14 mouse cellular contexts compared by ENCODE assay signal in the genomic region with DNA sequence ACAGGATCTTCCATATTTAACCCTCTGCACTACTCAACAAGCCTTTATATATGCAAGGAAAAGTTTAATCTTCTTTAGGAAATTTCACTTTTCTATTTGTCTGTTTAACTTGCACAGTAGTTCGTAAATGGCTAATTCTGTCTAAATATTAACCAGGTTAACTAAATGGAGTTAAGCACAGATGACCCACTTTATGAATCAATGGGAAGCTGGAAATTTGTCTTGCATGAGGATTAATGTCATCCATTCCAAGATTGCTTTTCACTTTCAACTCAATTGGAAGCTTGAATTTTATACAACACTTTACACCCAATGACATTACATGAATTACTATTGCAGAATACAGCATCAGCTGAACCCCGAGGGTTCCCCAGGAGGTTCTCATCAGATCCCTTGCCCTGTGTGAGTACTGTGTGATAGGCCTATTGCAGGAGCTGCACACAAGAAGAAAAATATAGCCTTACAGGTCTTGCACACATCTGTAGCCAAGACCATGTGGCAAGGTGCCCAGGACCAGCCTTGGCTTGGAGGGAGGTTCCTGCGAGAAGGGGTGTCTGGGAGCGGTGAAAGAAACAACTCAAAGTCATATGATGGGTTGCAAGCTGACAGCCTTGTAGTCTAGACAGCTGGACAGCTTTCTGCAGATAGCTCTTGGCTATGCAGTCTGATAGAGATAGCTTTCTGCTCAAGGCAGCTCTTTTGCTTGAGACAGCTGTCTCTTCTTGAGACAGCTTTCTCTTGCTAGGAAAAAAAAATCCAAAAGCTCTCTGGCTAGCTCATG. TPM values are rescaled to one million over a fixed set of nuclear protein-coding genes. Genes with fewer than 3 reads are reported as not detected.
DNase-seq lines count a peak whose midpoint lies in the region; ATAC-seq and TF ChIP-seq lines count a peak whose summit lies in the region.
"Had no signal": no experiment of that assay in that cellular context is flagged by ENCODE, and none has a peak within 500 bp of the region (broad histone marks: within the 10 kb centered on the region; RNA-seq: fewer than 3 reads in every experiment).

No protein-coding gene starts in this region.

- peak overlapping the region; percentile 43 for H3K27ac ChIP-seq in liver, adult 2 months (replicated peaks; ENCODE audit: insufficient read depth, low read depth, low read length)
- no peak overlapping the region for H3K27ac ChIP-seq in liver, embryonic 12.5 days
- H3K27ac ChIP-seq in forebrain, embryonic 15.5 days (replicated peaks), result no peak overlapping the region
- H3K27ac ChIP-seq: hindbrain, embryonic 10.5 days; kidney, postnatal 0 days had no signal

- intact Hi-C loops in heart, postnatal 10 days (cut with DNase I), result no loop called here

- WGBS in liver, adult 2 months, result 17% methylated on average over 4 of the region's 4 CpGs
- WGBS in liver, embryonic 12.5 days (ENCODE audit: insufficient replicate concordance), result 67% methylated on average over 4 of the region's 4 CpGs
- 87% methylated on average over 4 of the region's 4 CpGs for WGBS in forebrain, embryonic 15.5 days

- ATAC-seq in liver, embryonic 12.5 days, result no peak
- ATAC-seq in forebrain, embryonic 15.5 days (replicated peaks), result no peak
- ATAC-seq in CD4-positive, CD25-positive, alpha-beta regulatory T cell, adult 4 months, result no peak
- ATAC-seq: forebrain, embryonic 14.5 days; Patski had no signal

- no peak for TF ChIP-seq POLR2A in liver, adult 2 months (IDR thresholded peaks at IDR 0.05; ENCODE audit: extremely low read depth, insufficient read depth, low read length)

- no peaks in the 10 kb centered on the region for H3K9me3 ChIP-seq in liver, embryonic 12.5 days (replicated peaks)
- no peaks in the 10 kb centered on the region for H3K9me3 ChIP-seq in forebrain, embryonic 15.5 days

- no peak for TF ChIP-seq CTCF in liver, adult 2 months (IDR thresholded peaks at IDR 0.05; ENCODE audit: low read depth, low read length)

- H3K4me3 ChIP-seq in liver, adult 2 months (ENCODE audit: insufficient read depth, low read depth, low read length), result no peak overlapping the region
- no peak overlapping the region for H3K4me3 ChIP-seq in liver, embryonic 12.5 days
- H3K4me3 ChIP-seq in forebrain, embryonic 15.5 days, result no peak overlapping the region
- H3K4me3 ChIP-seq: hindbrain, embryonic 10.5 days had no signal

- H3K4me1 ChIP-seq in liver, adult 2 months (ENCODE audit: control insufficient read depth, insufficient read depth, low read length), result peaks cover 41% of the 10 kb centered on the region
- no peaks in the 10 kb centered on the region for H3K4me1 ChIP-seq in liver, embryonic 12.5 days
- H3K4me1 ChIP-seq in forebrain, embryonic 15.5 days, result no peaks in the 10 kb centered on the region
- H3K4me1 ChIP-seq: hindbrain, embryonic 10.5 days had no signal

- no peaks in the 10 kb centered on the region for H3K79me2 ChIP-seq in liver, adult 2 months (ENCODE audit: control insufficient read depth, insufficient read depth, low read length)

- peaks cover 29% of the 10 kb centered on the region for H3K36me3 ChIP-seq in liver, adult 2 months (ENCODE audit: control insufficient read depth, insufficient read depth, low read length)
- H3K36me3 ChIP-seq in liver, embryonic 12.5 days, result no peaks in the 10 kb centered on the region
- H3K36me3 ChIP-seq in forebrain, embryonic 15.5 days, result no peaks in the 10 kb centered on the region
- H3K36me3 ChIP-seq: hindbrain, embryonic 10.5 days had no signal

- peak; percentile 36 to 44 for DNase-seq in cerebellum, postnatal 10 days
- no peak for DNase-seq in cerebellum, adult 11 months
- peak; percentile 91 for DNase-seq in liver, adult 2 months (ENCODE audit: extremely low read depth, low read depth, low spot score)
- peak; percentile 61 to 63 for DNase-seq in heart, postnatal 10 days
- peak; percentile 38 for DNase-seq in ovary, postnatal 36 days (ENCODE audit: low spot score)

- no peak overlapping the region for H3K9ac ChIP-seq in liver, adult 2 months (ENCODE audit: low read depth, low read length)
- H3K9ac ChIP-seq in liver, embryonic 12.5 days, result no peak overlapping the region
- no peak overlapping the region for H3K9ac ChIP-seq in forebrain, embryonic 15.5 days (replicated peaks)

- no peak overlapping the region for H3K4me2 ChIP-seq in liver, embryonic 12.5 days
- H3K4me2 ChIP-seq in forebrain, embryonic 15.5 days (replicated peaks), result no peak overlapping the region

- no peaks in the 10 kb centered on the region for H3K27me3 ChIP-seq in liver, adult 2 months (ENCODE audit: control insufficient read depth, insufficient read depth, low read length)
- H3K27me3 ChIP-seq in liver, embryonic 12.5 days (replicated peaks), result no peaks in the 10 kb centered on the region
- H3K27me3 ChIP-seq in forebrain, embryonic 15.5 days, result no peaks in the 10 kb centered on the region

RNA-seq across cellular contexts. Expression of a gene that starts 6.0 kb away (rescaled TPM):
- total RNA-seq in liver, adult 2 months (2014; rRNA removed), result 80.9 and 92.1 TPM in 2 replicates
- 21.6 and 26.1 TPM in 2 replicates for polyA plus RNA-seq in liver, adult 2 months (2012; rRNA removed)
- 3.2 and 3.5 TPM in 2 replicates for polyA plus RNA-seq in liver, embryonic 12.5 days (2016; fragmentation: Nextera tagmentation; extraction: Ambion mirVana)
- not detected for total RNA-seq in heart, postnatal 10 days (2021)
- polyA plus RNA-seq in forebrain, embryonic 15.5 days (2015; fragmentation: Nextera tagmentation; extraction: Ambion mirVana), result not detected in 2 replicates
- not detected for polyA plus RNA-seq in CD4-positive, CD25-positive, alpha-beta regulatory T cell, adult 4 months (2017; shearing (Covaris generic))
- total RNA-seq: left cerebral cortex, postnatal 10 days had no signal
- polyA plus RNA-seq: forebrain, embryonic 14.5 days; hindbrain, embryonic 10.5 days; kidney, postnatal 0 days; neural tube, embryonic 14.5 days; Patski had no signal

RNA-seq across cellular contexts. Expression of a gene that starts 26.9 kb away (rescaled TPM):
- total RNA-seq in liver, adult 2 months (2014; rRNA removed), result 205 and 206 TPM in 2 replicates
- 62.6 and 67.7 TPM in 2 replicates for polyA plus RNA-seq in liver, adult 2 months (2012; rRNA removed)
- polyA plus RNA-seq in liver, embryonic 12.5 days (2016; fragmentation: Nextera tagmentation; extraction: Ambion mirVana), result 0.81 and 0.91 TPM in 2 replicates
- not detected for total RNA-seq in heart, postnatal 10 days (2021)
- polyA plus RNA-seq in forebrain, embryonic 15.5 days (2015; fragmentation: Nextera tagmentation; extraction: Ambion mirVana), result not detected in 2 replicates
- under 1 TPM in 1 of 2 experiments, not detected in 1; 0.43 TPM for polyA plus RNA-seq in CD4-positive, CD25-positive, alpha-beta regulatory T cell, adult 4 months (2017; shearing (Covaris generic))
- polyA plus RNA-seq: forebrain, embryonic 14.5 days; hindbrain, embryonic 10.5 days; Patski had no signal

RNA-seq across cellular contexts. Expression of a gene that starts 40.5 kb away (rescaled TPM):
- total RNA-seq in liver, adult 2 months (2014; rRNA removed), result 0.37 and 1.3 TPM in 2 replicates
- 0.21 and 0.24 TPM in 2 replicates for polyA plus RNA-seq in liver, adult 2 months (2012; rRNA removed)
- 1.3 and 1.8 TPM in 2 replicates for polyA plus RNA-seq in liver, embryonic 12.5 days (2016; fragmentation: Nextera tagmentation; extraction: Ambion mirVana)
- not detected for total RNA-seq in heart, postnatal 10 days (2021)
- 0.11 TPM in 1 of 2 replicates, not detected in the other for polyA plus RNA-seq in forebrain, embryonic 15.5 days (2015; fragmentation: Nextera tagmentation; extraction: Ambion mirVana)
- not detected for polyA plus RNA-seq in CD4-positive, CD25-positive, alpha-beta regulatory T cell, adult 4 months (2017; shearing (Covaris generic))
- total RNA-seq: left cerebral cortex, postnatal 10 days had no signal
- polyA plus RNA-seq: forebrain, embryonic 14.5 days; hindbrain, embryonic 10.5 days; neural tube, embryonic 14.5 days had no signal

Comparison
In these comparisons a context has a peak if more than half of its experiments do, and no peak if none do; other contexts are left out.
1. RNA of a gene that starts 26.9 kb away (polyA plus RNA-seq): 62.6 to 67.7 TPM in liver, adult 2 months; 0.81 to 0.91 TPM in liver, embryonic 12.5 days, 0.43 TPM in CD4-positive, CD25-positive, alpha-beta regulatory T cell, adult 4 months and not detected in forebrain, embryonic 15.5 days; every median in the first group is over 10 times any median in the second.